Mouse (Mus musculus) mouse embryonic stem cell (cell line): ENCODE measurements around the gene Adnp.
"Not testable (repeated sequence)": the region's sequence is repeated elsewhere in the genome, so short reads cannot be mapped to it uniquely, and the experiment has no call there.

Experiments used
- in situ Hi-C, 2 experiments: fragments of 300-500 bp; cut with MboI; formaldehyde crosslinking; loops; 1 replicate in 1 of 2; 3 replicates in 1 of 2; pipeline ENCODE4 v1.14.3; 2019 to 2020; ENCODE audit warnings: low sequenced_read_pairs in 2 of 2, low pct_unique_long_range_greater_than_20kb in 1 of 2, mixed read lengths in 1 of 2; ENCODE audit not compliant: unreplicated experiment in 1 of 2

Adnp gene

DNA sequence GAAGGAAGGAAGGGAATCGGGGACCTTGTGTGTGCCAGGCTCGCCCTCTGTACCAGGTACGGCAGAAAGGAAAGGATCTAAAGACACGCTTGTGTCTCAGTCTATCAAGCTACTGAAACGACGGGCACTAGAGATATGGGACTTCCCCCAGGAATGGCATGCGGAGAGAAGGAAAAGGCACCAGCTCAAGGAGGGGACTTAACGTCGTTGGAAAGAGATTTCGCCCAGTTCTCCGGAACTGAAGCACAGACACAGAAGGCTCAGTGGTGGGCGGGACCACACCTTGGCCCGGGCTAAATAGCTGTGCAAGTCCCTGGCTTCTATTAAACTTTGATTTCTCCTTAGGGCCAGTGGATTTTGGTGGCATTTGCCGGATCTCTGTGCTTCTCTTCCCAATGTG lies 44.9 kb downstream of the Adnp start:
- in situ Hi-C loops: no loop called here

DNA sequence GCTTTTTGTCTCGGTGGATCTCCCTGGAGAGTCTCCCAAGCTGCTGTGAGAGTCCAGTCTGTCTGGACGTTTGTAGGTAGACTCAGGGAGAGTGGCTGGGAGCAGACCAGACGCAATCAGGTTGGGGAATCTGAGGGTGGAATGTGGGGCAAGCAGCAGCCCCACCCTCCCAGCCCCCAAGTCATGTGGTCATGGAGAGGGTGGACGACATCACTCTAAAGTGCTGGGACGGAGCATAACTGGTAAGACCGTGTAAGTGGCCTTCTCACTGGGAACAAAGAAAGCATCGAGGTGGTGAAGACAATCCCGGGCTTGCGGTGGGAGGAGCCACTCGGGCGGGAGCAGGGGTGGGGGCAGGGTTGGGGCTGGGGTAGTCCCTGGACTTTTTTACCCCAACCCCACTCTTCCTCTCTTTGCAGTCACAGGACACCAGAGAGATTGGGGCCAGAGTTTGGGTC lies 45.4 kb downstream of the Adnp start:
- in situ Hi-C loops: no loop called here

DNA sequence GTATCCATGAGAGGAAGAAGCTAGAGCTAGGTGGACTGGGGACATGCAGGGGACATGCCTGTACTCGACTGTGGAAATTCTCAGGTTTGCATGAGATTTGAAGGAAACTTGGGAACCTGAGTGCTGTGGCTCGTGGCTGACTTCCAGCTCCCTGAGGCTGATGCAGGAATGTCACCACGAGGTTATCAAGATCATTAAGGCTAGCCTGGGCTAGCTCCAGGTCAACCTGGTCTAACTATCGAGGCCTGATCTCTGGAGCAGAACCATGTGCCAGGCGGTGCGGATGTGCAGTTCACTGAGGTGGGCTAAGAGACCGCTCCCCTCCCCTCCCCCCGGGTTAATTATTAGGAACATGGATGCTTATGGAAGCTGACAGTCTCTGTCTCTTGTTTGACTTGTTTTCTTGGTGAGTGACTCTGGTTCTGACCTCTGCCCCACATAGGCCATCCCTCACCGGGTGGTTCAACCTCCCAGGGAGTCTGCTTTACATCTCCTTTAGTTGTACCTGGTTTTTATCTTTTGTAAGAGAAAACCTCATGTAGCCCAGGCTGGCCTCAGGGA lies 46.5 kb downstream of the Adnp start:
- in situ Hi-C loops: no loop called here

DNA sequence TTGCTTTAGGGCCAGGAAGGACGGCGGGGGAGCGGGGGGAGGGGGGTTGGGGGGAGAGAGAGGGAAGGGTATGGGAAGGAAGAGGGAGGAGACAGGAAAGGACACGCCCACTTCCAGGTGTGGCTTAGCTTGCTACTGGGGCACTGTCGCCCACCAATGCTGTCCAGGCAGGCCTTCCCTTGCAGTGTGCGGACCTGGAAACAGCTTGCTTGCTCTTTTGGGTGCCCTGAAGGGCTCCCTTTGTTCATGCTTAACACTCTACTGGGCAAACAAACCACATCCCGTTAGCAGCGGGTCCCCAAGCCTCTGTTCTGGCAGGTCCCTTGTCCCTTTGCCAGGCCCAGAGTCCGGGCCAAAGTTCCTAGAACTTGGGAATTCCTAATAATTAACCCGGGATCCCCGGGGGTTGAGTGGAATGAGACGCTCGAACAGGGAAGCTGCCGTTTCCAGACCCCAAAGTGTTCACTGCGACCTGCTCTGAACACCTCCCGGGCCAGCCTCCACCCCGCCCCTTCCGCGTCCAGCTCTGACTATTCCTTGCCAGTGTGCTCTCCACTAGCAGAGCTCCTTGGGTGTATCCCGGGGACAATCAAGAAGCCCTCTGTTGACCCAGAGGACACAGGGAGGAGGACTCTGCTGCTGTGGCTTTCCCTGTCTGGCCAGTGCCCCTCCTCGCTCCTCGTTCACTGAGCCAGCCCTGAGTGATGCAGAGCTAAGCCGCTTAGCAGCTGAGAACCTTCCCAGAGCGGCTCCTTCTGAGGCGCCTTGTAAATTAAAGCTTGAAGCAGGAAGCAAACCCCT lies 47.8 kb downstream of the Adnp start:
- in situ Hi-C loops: no loop called here

DNA sequence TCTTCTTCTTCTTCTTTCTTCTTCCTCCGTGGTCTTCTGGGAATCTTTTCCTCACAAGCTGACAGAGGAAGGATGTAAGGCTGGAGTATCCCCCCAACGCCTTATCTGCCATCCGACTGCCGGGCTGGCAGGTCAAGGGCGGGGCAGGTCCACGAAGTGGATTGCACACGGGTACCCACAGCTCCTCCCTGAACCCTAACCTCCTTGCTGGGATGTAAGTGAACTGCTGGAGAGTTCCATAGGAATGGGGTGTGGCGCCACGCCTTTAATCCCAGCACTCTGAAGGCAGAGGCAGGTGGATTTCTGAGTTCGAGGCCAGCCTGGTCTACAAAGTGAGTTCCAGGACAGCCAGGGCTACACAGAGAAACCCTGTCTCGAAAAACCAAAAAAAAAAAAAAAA lies 48.9 kb downstream of the Adnp start:
- in situ Hi-C loops: not testable (repeated sequence)

DNA sequence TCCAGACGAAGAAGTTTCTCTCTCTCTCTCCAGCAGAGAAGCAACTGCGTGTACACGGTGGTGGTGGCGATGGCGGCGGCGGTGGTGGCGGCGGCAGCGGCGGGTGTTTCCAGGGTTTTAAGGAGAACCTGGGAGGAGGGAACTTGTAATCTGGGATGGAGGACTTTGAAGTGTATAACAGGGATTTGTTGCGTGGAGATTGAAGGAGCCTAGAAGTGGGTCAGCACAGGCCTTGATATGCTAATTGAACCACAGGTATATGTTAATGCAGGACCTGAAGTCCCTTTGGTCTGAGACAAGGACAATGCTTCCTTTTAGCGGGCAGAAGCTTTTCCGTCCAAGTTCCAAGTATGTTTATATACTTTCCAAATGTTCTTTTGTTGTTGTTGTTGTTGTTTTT lies 50.6 kb downstream of the Adnp start:
- in situ Hi-C loops: no loop called here

DNA sequence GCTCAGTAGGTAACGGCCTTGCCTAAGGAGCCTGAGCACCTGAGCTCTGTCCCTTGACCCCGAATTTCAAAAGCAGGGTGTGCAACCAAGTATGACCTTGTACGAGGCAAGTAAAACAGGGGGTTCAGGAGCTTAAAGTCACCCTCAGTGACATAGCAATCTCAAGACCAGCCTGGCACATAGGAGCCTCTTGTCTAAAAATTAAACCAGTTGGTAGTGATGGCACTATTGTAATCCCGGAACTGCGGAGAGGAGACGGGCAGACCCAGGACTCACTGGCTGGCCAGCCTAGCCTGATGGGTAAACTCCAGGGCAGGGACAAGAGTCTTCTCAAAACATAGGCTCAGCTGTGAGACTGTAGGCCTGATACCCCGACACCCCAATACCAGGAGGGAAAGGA lies 51.2 kb downstream of the Adnp start:
- in situ Hi-C loops: no loop called here

DNA sequence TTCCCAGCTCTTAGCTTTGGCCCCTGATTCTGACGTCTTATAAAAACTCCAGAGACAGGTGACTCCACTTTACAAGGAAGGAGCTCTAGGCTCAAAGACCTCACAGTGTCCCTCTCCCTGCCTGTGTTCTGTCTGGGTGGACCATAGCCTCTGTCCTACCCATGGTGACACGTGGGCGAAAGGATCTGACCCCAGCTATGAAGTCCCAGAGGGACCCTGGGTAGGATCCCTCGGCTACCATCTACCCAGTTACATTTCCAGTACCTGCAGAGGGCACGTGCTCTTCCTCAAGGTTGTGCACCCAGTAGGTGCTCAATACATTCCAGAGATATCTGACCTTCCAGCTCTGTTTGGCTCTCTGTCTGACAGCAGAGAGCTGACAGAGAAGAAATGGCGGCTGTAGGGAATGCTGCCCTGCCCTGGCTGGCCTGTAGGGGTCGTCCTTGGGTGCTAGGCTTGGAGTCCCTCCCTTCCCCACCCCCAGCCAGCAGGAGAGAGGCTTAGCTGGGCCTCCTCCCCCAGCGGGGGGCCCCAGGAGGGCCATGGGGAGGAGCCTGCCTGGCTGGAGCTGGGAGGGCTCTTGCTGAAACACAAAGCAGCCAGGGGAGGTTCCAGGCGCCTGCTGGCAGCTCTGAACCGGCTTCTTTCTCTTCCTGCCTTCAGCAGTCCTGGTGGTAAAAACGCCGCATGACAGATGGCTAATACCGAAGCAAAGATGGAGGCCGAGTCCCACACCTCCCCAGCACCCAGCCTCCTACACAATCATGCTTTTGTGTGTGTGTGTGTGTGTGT lies 52.6 kb downstream of the Adnp start:
- in situ Hi-C loops: no loop called here

DNA sequence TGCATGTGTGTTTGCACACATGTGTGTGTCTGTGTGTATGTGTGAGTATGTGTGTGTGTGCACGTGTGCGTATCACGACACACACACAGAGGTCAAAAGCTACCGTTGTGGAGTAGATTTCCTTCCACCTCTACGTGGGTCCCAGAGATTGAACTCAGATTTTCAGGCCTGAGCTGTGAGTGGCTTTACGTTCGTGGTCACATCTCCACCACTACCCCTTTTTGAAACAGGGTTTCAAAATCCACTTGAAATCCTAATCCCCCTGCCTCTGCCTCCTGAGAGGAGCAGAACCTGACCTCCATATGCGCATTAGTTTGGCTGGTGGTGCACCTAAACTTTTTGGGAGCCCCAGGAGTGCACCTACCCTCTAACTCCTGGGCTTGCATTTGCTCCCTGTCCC lies 57.7 kb downstream of the Adnp start:
- in situ Hi-C loops: no loop called here

DNA sequence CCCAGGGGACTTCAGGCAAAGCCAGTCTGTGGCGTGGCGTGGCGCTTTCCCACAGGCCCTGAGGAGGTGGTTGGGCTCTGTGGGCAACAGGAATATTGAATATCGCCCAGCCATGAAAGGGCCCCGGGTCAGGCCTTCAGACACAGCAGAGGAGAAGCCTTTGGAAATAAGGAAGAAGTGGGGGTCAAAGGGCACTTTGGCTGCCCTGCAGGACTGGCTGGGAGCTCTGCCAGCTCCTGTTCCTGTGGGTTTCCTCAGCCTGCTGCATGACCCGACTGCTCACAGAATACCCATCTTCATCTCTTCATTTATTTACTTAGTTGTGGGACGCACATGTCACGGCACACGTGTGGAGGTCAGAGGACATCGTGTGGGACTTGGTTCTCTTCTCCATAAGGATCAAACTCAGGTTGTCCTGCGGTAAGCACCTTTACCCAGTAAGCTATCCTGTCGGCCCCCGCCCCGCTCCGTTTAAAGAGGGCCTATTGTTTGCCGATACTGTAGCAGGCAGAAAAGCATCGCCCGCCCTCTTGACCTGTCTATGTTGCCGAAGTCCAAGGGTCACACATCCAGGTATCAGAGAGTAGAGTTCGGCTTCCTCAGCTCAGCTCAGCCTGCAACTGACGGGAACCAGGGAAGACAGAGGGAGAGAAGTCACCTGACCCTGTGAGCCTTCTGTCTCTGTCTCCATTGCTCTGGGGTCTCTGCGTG lies 59.0 kb downstream of the Adnp start:
- in situ Hi-C loops: no loop called here

DNA sequence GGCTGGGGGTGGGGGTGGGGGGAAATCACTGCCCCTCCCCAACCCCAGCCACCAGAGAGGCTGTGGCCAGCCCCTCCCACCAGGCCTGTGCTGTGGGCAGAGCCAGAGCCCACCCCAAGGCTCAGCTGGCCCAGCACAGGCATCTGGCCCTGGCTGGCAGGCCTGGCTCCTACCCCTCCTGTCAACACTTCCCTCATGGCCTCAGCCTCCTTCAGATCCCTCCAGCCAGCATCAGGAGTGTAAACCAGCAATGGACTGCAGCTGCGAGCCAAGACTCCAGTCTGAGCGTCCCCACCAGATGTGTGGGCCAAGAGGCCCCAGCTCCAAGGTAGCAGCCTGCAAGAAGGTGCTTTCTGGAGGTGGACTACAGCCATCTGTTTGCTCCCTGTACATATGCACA lies 61.5 kb downstream of the Adnp start:
- in situ Hi-C loops: no loop called here

DNA sequence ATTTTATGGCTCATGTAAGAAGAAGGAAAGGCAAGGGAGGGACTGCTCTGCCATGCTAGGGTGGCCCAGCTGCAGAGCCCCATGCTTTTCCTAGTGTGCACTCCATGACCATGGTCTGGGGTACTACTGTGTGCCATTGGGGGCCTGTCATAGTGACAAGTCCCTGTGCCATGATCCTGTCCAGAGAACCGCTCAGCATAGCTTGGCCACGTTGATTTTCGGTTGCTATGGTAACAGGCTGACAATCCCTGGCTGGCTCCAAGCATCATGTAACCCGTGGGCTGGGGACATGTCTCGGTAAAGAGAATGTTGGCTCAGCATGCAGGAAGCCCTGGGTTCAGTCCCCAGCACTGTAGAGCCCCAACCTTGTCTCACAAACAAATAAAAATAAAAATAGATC lies 63.1 kb downstream of the Adnp start:
- in situ Hi-C loops: no loop called here

DNA sequence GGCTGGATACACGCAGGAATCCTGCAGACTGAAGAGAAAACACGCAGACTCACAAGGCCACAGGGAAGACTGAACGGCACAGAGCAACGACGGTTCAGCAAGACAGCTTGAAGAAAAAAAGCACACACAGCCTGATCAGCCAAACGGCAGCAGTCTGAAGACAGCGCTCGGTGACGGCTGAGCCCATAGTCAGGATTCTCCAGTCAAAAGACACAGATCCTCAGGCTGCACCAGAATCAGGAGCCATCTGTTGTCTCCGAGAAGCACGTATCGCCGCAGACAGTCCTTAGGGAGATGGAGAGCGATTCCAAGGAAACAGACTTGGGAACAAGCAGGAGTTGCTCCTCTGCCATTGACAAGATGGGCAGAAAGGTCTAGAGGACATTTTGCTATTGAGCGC lies 69.8 kb downstream of the Adnp start:
- in situ Hi-C loops: no loop called here
